Mouse (Mus musculus) gastrocnemius, adult 2 months (tissue): ENCODE results near the gene March2. TPM values are rescaled to one million over a fixed set of nuclear protein-coding genes. Genes with fewer than 3 reads are reported as not detected.

Experiments used
- DNase-seq: peaks from one replicate; pipeline ENCODE4 v3.0.0; 2022
- H3K27ac ChIP-seq: fragments of 200-600 bp; 2 replicates; pipeline ENCODE4 v1.8.1; 2022; ENCODE audit warnings: mild to moderate bottlenecking
- H3K4me3 ChIP-seq: fragments of 200-600 bp; 2 replicates; pipeline ENCODE4 v1.8.1; 2022; ENCODE audit warnings: mild to moderate bottlenecking, moderate library complexity
- CTCF ChIP-seq: fragments of 200-600 bp; IDR thresholded peaks from 2 replicates; pipeline ENCODE4 v1.8.1; 2022; ENCODE audit warnings: antibody characterized with exemption, mild to moderate bottlenecking, moderate library complexity
- intact Hi-C: fragments of 180-260 bp; cut with DNase I; formaldehyde crosslinking; loops from one replicate; pipeline ENCODE4 v1.15.1; 2025
- long read RNA-seq, 2 experiments: library from polyadenylated mRNA; stranded (forward); transcript quantifications; one replicate each; pipeline ENCODE4 v2.0.0; 2021
- total RNA-seq, 2 experiments: library from RNA; stranded (reverse); gene quantifications; 2 replicates each; pipeline ENCODE4 v1.2.3; 2021

Gene March2
- 10 to 100 TPM; 88.8 to 90.7 TPM for total RNA-seq
- long read RNA-seq, experiment 1, transcript March2-203 (5 exons, 1,398 nt): major isoform, 68 of 95 reads
- long read RNA-seq, experiment 1, partial matches to known transcripts: 1 of 95 reads
- long read RNA-seq, experiment 1, other reads (novel, unspliced or antisense): 22 of 95 reads
- long read RNA-seq, experiment 2, transcript March2-205 (5 exons, 1,418 nt): minor isoform, 9 of 150 reads
- long read RNA-seq, experiment 2, transcript March2-203 (5 exons, 1,398 nt): major isoform, 103 of 150 reads
- long read RNA-seq, experiment 2, partial matches to known transcripts: 1 of 150 reads
- long read RNA-seq, experiment 2, other reads (novel, unspliced or antisense): 36 of 150 reads

- Histone ChIP-seq H3K27ac (peak within 1 kb of the TSS; percentile 89), H3K4me3 (peak within 1 kb of the TSS; percentile 88)
- peak; percentile 98 for DNase-seq
- no peak for TF ChIP-seq CTCF
- intact Hi-C loops: loop anchor here (5.0 kb wide), 1 partner anchor 39 kb away; no protein-coding TSS in a partner anchor
Observed at GRCm38 (mm10) chr17:33718384-33718881, at the start of gene March2. TSS of gene March2 (minus strand) at chr17:33718670.

- Histone ChIP-seq H3K27ac (no peak overlapping the region), H3K4me3 (no peak overlapping the region)
- intact Hi-C loops: no loop called here
- no peak for TF ChIP-seq CTCF
- DNase-seq: no peak
Observed at GRCm38 (mm10) chr17:33766389-33766788, 47.9 kb upstream of the March2 start.

- intact Hi-C loops: no loop called here
- Histone ChIP-seq H3K4me3 (peak within 1 kb of the TSS; percentile 99), H3K27ac (peak within 1 kb of the TSS; percentile 99)
- TF ChIP-seq CTCF: peak; percentile 19; the same call in 1 of the 2 replicates
- DNase-seq: peak; percentile 99
Observed at GRCm38 (mm10) chr17:33760255-33761165, 42.0 kb upstream of the March2 start, which contains the start of gene Rab11b. TSS of gene Rab11b (minus strand) at chr17:33760530.

- Histone ChIP-seq H3K27ac (peak overlapping the region; percentile 99), H3K4me3 (peak overlapping the region; percentile 99)
- DNase-seq: peak; percentile 97
- intact Hi-C loops: loop anchor here (5.0 kb wide), 1 partner anchor 43 kb away; the partner anchor contains the start of gene March2
- TF ChIP-seq CTCF: no peak
Observed at GRCm38 (mm10) chr17:33759767-33760254, 41.3 kb upstream of the March2 start.

- H3K4me3 ChIP-seq: peak overlapping the region; percentile 57
- intact Hi-C loops: loop anchor here (2.0 to 5.0 kb wide), 2 partner anchors 22 to 40 kb away; partner anchors contain the start of gene March2
- DNase-seq: peak; percentile 85
- peak overlapping the region; percentile 99 for H3K27ac ChIP-seq
- TF ChIP-seq CTCF: no peak
Observed at GRCm38 (mm10) chr17:33757231-33757630, 38.8 kb upstream of the March2 start.

- Histone ChIP-seq H3K4me3 (peak overlapping the region; percentile 33), H3K27ac (peak overlapping the region; percentile 99)
- DNase-seq: peak; percentile 56
- TF ChIP-seq CTCF: no peak
- intact Hi-C loops: loop anchor here (2.0 to 5.0 kb wide), 2 partner anchors 23 to 39 kb away; partner anchors contain the start of gene March2
Observed at GRCm38 (mm10) chr17:33756108-33756790, 37.8 kb upstream of the March2 start.

GRCm38 (mm10) chr17:33755418-33756107 is 37.1 kb upstream of the March2 start:
- intact Hi-C loops: loop anchor here (2.0 to 5.0 kb wide), 2 partner anchors 23 to 38 kb away; partner anchors contain the start of gene March2
- peak overlapping the region; percentile 99 for H3K27ac ChIP-seq
- no peak for TF ChIP-seq CTCF
- peak; percentile 26 for DNase-seq
- H3K4me3 ChIP-seq: peak overlapping the region; percentile 32

GRCm38 (mm10) chr17:33754656-33755055 is 36.2 kb upstream of the March2 start:
- Histone ChIP-seq H3K27ac (peak overlapping the region; percentile 99), H3K4me3 (no peak overlapping the region; the same call in 1 of the 2 replicates)
- intact Hi-C loops: loop anchor here (5.0 kb wide), 1 partner anchor 37 kb away; the partner anchor contains the start of gene March2
- TF ChIP-seq CTCF: no peak
- DNase-seq: no peak

GRCm38 (mm10) chr17:33752297-33752696 is 33.8 kb upstream of the March2 start:
- peak overlapping the region; percentile 46; the same call in 1 of the 2 replicates for H3K27ac ChIP-seq
- intact Hi-C loops: no loop called here
- DNase-seq: no peak

GRCm38 (mm10) chr17:33751181-33751580 is 32.7 kb upstream of the March2 start:
- Histone ChIP-seq H3K27ac (peak overlapping the region; percentile 12; the same call in 1 of the 2 replicates), H3K4me3 (no peak overlapping the region)
- no peak for TF ChIP-seq CTCF
- intact Hi-C loops: no loop called here
- peak; percentile 29 for DNase-seq

More at GRCm38 (mm10) chr17:33752297-33752696, 33.8 kb upstream of the March2 start:
- H3K4me3 ChIP-seq: no peak overlapping the region
- no peak for TF ChIP-seq CTCF

GRCm38 (mm10) chr17:33749451-33749850 is 31.0 kb upstream of the March2 start:
- intact Hi-C loops: no loop called here
- DNase-seq: peak; percentile 43
- H3K27ac ChIP-seq: peak overlapping the region; percentile 4; the same call in 1 of the 2 replicates
- no peak for TF ChIP-seq CTCF
- no peak overlapping the region for H3K4me3 ChIP-seq
